Mouse (Mus musculus) thymus, adult 2 months (tissue): ENCODE data around the gene Serpina6.

Experiments used
- CTCF ChIP-seq: fragments of 200-500 bp; IDR thresholded peaks from 2 replicates; pipeline ENCODE4 v1.5.1; 2012; ENCODE audit warnings: mild to moderate bottlenecking, control low read depth, low read length, moderate library complexity, borderline replicate concordance; ENCODE audit not compliant: control insufficient read depth, poor library complexity, insufficient read depth; ENCODE audit errors: extremely low read depth
- POLR2A ChIP-seq: fragments of 200-500 bp; IDR thresholded peaks from 2 replicates; pipeline ENCODE4 v1.6.1; 2012; ENCODE audit warnings: mild to moderate bottlenecking, low read length, control low read depth, moderate library complexity; ENCODE audit not compliant: control insufficient read depth, poor library complexity, insufficient read depth; ENCODE audit errors: extremely low read depth

GRCm38 (mm10) chr12:103644601-103645000 lies 12.4 kb downstream of the Serpina6 start:
- no peak for TF ChIP-seq CTCF
- no peak for TF ChIP-seq POLR2A
